ENCODE assay signal across 10 mouse cellular contexts in genomic region chr8:70656193-70656790, GRCm38 (mm10). TPM values are rescaled to one million over a fixed set of nuclear protein-coding genes. Genes with fewer than 3 reads are reported as not detected.
DNase-seq lines count a peak whose midpoint lies in the region; ATAC-seq and TF ChIP-seq lines count a peak whose summit lies in the region.
"Had no signal": no experiment of that assay in that cellular context is flagged by ENCODE, and none has a peak within 500 bp of the region (broad histone marks: within the 10 kb centered on the region; RNA-seq: fewer than 3 reads in every experiment).

No protein-coding gene starts in this region.

- peak overlapping the region; percentile 36 for H3K27ac ChIP-seq in ES-Bruce4 (ENCODE audit: insufficient read depth, low read length)
- peak overlapping the region; percentile 90 for H3K27ac ChIP-seq in hindbrain, embryonic 12.5 days
- peak overlapping the region; percentile 75 for H3K27ac ChIP-seq in midbrain, embryonic 14.5 days (replicated peaks; ENCODE audit: low read depth, low read length)
- H3K27ac ChIP-seq: liver, embryonic 13.5 days; stomach, embryonic 15.5 days had no signal

- no peak for TF ChIP-seq EP300 in ES-Bruce4 (IDR thresholded peaks at IDR 0.05; ENCODE audit: insufficient read depth, low read depth, low read length)

- H3K36me3 ChIP-seq in ES-Bruce4 (ENCODE audit: control insufficient read depth, insufficient read depth, low read length, poor library complexity, severe bottlenecking) = peaks cover 23% of the 10 kb centered on the region
- H3K36me3 ChIP-seq in hindbrain, embryonic 12.5 days = peaks cover 20% of the 10 kb centered on the region
- H3K36me3 ChIP-seq in midbrain, embryonic 14.5 days (ENCODE audit: control insufficient read depth, insufficient read depth, low read length) = peaks cover 20% of the 10 kb centered on the region

- ATAC-seq in hindbrain, embryonic 12.5 days (ENCODE audit: low FRiP score) = peak; percentile 63
- ATAC-seq in midbrain, embryonic 14.5 days (ENCODE audit: low FRiP score, low TSS enrichment) = peak; percentile 35; the same call in 1 of the 2 replicates

- H3K4me3 ChIP-seq in ES-Bruce4 (ENCODE audit: low read depth, low read length) = no peak overlapping the region
- H3K4me3 ChIP-seq in hindbrain, embryonic 12.5 days = no peak overlapping the region
- no peak overlapping the region for H3K4me3 ChIP-seq in midbrain, embryonic 14.5 days (replicated peaks; ENCODE audit: low read depth, low read length)
- H3K4me3 ChIP-seq: liver, embryonic 13.5 days; stomach, embryonic 15.5 days had no signal

- intact Hi-C loops in heart, postnatal 14 days (cut with DNase I) = loop anchor here (5.0 kb wide), 1 partner anchor 34 kb away; no protein-coding TSS in a partner anchor

- WGBS in hindbrain, embryonic 12.5 days = 20% methylated on average over 13 of the region's 13 CpGs
- WGBS in midbrain, embryonic 14.5 days = 10% methylated on average over 13 of the region's 13 CpGs

- peak overlapping the region; percentile 40; the same call in 1 of the 2 replicates for H3K9ac ChIP-seq in ES-Bruce4 (ENCODE audit: low read depth, poor library complexity, severe bottlenecking)
- H3K9ac ChIP-seq in hindbrain, embryonic 12.5 days = peak overlapping the region; percentile 90; the same call in 1 of the 2 replicates
- H3K9ac ChIP-seq in midbrain, embryonic 14.5 days (replicated peaks; ENCODE audit: low read length) = no peak overlapping the region
- H3K9ac ChIP-seq: liver, embryonic 13.5 days; stomach, embryonic 15.5 days had no signal

- peaks cover 3% of the 10 kb centered on the region for H3K4me1 ChIP-seq in ES-Bruce4 (ENCODE audit: control insufficient read depth, insufficient read depth, low read length)
- peaks cover 58% of the 10 kb centered on the region for H3K4me1 ChIP-seq in hindbrain, embryonic 12.5 days
- peaks cover 24% of the 10 kb centered on the region for H3K4me1 ChIP-seq in midbrain, embryonic 14.5 days (ENCODE audit: control insufficient read depth, insufficient read depth, low read length)

- H3K9me3 ChIP-seq in ES-Bruce4 (replicated peaks; ENCODE audit: control insufficient read depth, insufficient read depth, low read length, poor library complexity, severe bottlenecking) = no peaks in the 10 kb centered on the region
- H3K9me3 ChIP-seq in hindbrain, embryonic 12.5 days (replicated peaks) = no peaks in the 10 kb centered on the region
- no peaks in the 10 kb centered on the region for H3K9me3 ChIP-seq in midbrain, embryonic 14.5 days (ENCODE audit: control insufficient read depth, low read length)
- H3K9me3 ChIP-seq: liver, embryonic 13.5 days; stomach, embryonic 15.5 days had no signal

- H3K27me3 ChIP-seq in ES-Bruce4 (ENCODE audit: control insufficient read depth, insufficient read depth, low read length, poor library complexity, severe bottlenecking) = no peaks in the 10 kb centered on the region
- no peaks in the 10 kb centered on the region for H3K27me3 ChIP-seq in hindbrain, embryonic 12.5 days
- no peaks in the 10 kb centered on the region for H3K27me3 ChIP-seq in midbrain, embryonic 14.5 days (ENCODE audit: control insufficient read depth, insufficient read depth, low read length)
- H3K27me3 ChIP-seq: liver, embryonic 13.5 days; stomach, embryonic 15.5 days had no signal

- no peak for TF ChIP-seq CTCF in ES-Bruce4 (IDR thresholded peaks at IDR 0.05; ENCODE audit: low read depth, low read length)

- no peak for TF ChIP-seq POLR2A in ES-Bruce4 (IDR thresholded peaks at IDR 0.05; ENCODE audit: insufficient read depth, low read length)

- peak overlapping the region; percentile 74 for H3K4me2 ChIP-seq in hindbrain, embryonic 12.5 days (replicated peaks)
- peak overlapping the region; percentile 88; the same call in 1 of the 2 replicates for H3K4me2 ChIP-seq in midbrain, embryonic 14.5 days (ENCODE audit: low read length)
- H3K4me2 ChIP-seq: liver, embryonic 13.5 days; stomach, embryonic 15.5 days had no signal

- peak; percentile 75 for DNase-seq in embryo, embryonic 11 days
- peak; percentile 72 for DNase-seq in midbrain, embryonic 14.5 days
- DNase-seq in urinary bladder, postnatal 36 days (ENCODE audit: low spot score in 2 of 2) = no peak
- DNase-seq in heart, postnatal 14 days = no peak
- no peak for DNase-seq in heart, adult 8-10 months (ENCODE audit: low spot score)
- DNase-seq: liver, embryonic 13.5 days had no signal

RNA-seq across cellular contexts. Expression of gene Pgpep1, which starts 3.9 kb away (rescaled TPM):
- polyA plus RNA-seq in ES-Bruce4 (2011; ENCODE audit: insufficient read depth, insufficient read length, low read depth, missing spikeins) = 30.2 and 44.4 TPM in 2 replicates
- 101 and 125 TPM in 2 replicates for polyA plus RNA-seq in hindbrain, embryonic 12.5 days (2016; fragmentation: Nextera tagmentation; extraction: Ambion mirVana)
- 86.9 and 95.8 TPM in 2 replicates for polyA plus RNA-seq in midbrain, embryonic 14.5 days (2014; fragmentation: Nextera tagmentation; extraction: Ambion mirVana)
- total RNA-seq in heart, postnatal 14 days (2021) = 10 to 100 TPM; 38.4 to 46.8 TPM
- total RNA-seq in heart, adult 8-10 months (2022) = 10 to 100 TPM; 40.0 to 57.7 (median 44.4) TPM

RNA-seq across cellular contexts. Expression of gene Lsm4, which starts 16.8 kb away (rescaled TPM):
- 211 TPM in 2 replicates for polyA plus RNA-seq in ES-Bruce4 (2011; ENCODE audit: insufficient read depth, insufficient read length, low read depth, missing spikeins)
- 227 and 231 TPM in 2 replicates for polyA plus RNA-seq in hindbrain, embryonic 12.5 days (2016; fragmentation: Nextera tagmentation; extraction: Ambion mirVana)
- polyA plus RNA-seq in midbrain, embryonic 14.5 days (2014; fragmentation: Nextera tagmentation; extraction: Ambion mirVana) = 175 and 201 TPM in 2 replicates
- total RNA-seq in heart, postnatal 14 days (2021) = 10 to 100 TPM; 75.0 to 76.5 TPM
- total RNA-seq in heart, adult 8-10 months (2022) = 10 to 100 TPM; 57.9 to 67.1 (median 63.4) TPM

RNA-seq across cellular contexts. Expression of gene Gdf15, which starts 24.0 kb away (rescaled TPM):
- polyA plus RNA-seq in ES-Bruce4 (2011; ENCODE audit: insufficient read depth, insufficient read length, low read depth, missing spikeins) = 1.9 and 2.1 TPM in 2 replicates
- 0.15 and 0.17 TPM in 2 replicates for polyA plus RNA-seq in hindbrain, embryonic 12.5 days (2016; fragmentation: Nextera tagmentation; extraction: Ambion mirVana)
- 0.16 and 0.20 TPM in 2 replicates for polyA plus RNA-seq in midbrain, embryonic 14.5 days (2014; fragmentation: Nextera tagmentation; extraction: Ambion mirVana)
- 1 to 10 TPM in 1 of 2 experiments, under 1 TPM in 1; 0.41 to 1.6 TPM for total RNA-seq in heart, postnatal 14 days (2021)
- total RNA-seq in heart, adult 8-10 months (2022) = 1 to 10 TPM in 2 of 4 experiments, under 1 TPM in 2; 0.69 to 1.9 (median 1.2) TPM
- total RNA-seq: layer of hippocampus, postnatal 14 days had no signal

RNA-seq across cellular contexts. Expression of gene Lrrc25, which starts 40.3 kb away (rescaled TPM):
- polyA plus RNA-seq in ES-Bruce4 (2011; ENCODE audit: insufficient read depth, insufficient read length, low read depth, missing spikeins) = not detected in 2 replicates
- polyA plus RNA-seq in hindbrain, embryonic 12.5 days (2016; fragmentation: Nextera tagmentation; extraction: Ambion mirVana) = 0.79 and 1.1 TPM in 2 replicates
- 0.34 and 1.1 TPM in 2 replicates for polyA plus RNA-seq in midbrain, embryonic 14.5 days (2014; fragmentation: Nextera tagmentation; extraction: Ambion mirVana)
- total RNA-seq in heart, postnatal 14 days (2021) = 1 to 10 TPM; 1.8 to 2.5 TPM
- total RNA-seq in heart, adult 8-10 months (2022) = 1 to 10 TPM; 1.4 to 2.3 (median 1.8) TPM

RNA-seq across cellular contexts. Expression of gene Jund, which starts 42.5 kb away (rescaled TPM):
- 56.6 and 66.4 TPM in 2 replicates for polyA plus RNA-seq in ES-Bruce4 (2011; ENCODE audit: insufficient read depth, insufficient read length, low read depth, missing spikeins)
- polyA plus RNA-seq in hindbrain, embryonic 12.5 days (2016; fragmentation: Nextera tagmentation; extraction: Ambion mirVana) = 186 and 217 TPM in 2 replicates
- polyA plus RNA-seq in midbrain, embryonic 14.5 days (2014; fragmentation: Nextera tagmentation; extraction: Ambion mirVana) = 104 and 119 TPM in 2 replicates
- 100 to 1,000 TPM; 159 to 162 TPM for total RNA-seq in heart, postnatal 14 days (2021)
- 100 to 1,000 TPM in 3 of 4 experiments, 10 to 100 TPM in 1; 84.2 to 134 (median 114) TPM for total RNA-seq in heart, adult 8-10 months (2022)

Comparison
In these comparisons a context has a peak if more than half of its experiments do, and no peak if none do; other contexts are left out.
1. H3K27ac ChIP-seq: peak in every context shown above with its lines; median percentile 90 in hindbrain, embryonic 12.5 days; 75 in midbrain, embryonic 14.5 days; 36 in ES-Bruce4.
2. DNase-seq: peak in embryo, embryonic 11 days (single experiment) and midbrain, embryonic 14.5 days (single experiment); none in urinary bladder, postnatal 36 days (0 of 2), heart, postnatal 14 days (0 of 2) and heart, adult 8-10 months (single experiment).